Mouse (Mus musculus) adrenal gland (tissue): ENCODE measurements at regions not wholly inside any gene's neighbourhood (a gene's known extent, or its start where the extent isn't known, plus 50 kb on each side); places are given as distances from the start of the nearest gene placed in this dataset.
"Not testable (repeated sequence)": the region's sequence is repeated elsewhere in the genome, so short reads cannot be mapped to it uniquely, and the experiment has no call there.

ENCODE experiments used
- intact Hi-C: fragments of 180-260 bp; cut with DNase I; formaldehyde crosslinking; loops from one replicate; pipeline ENCODE4 v1.15.1; 2025

DNA sequence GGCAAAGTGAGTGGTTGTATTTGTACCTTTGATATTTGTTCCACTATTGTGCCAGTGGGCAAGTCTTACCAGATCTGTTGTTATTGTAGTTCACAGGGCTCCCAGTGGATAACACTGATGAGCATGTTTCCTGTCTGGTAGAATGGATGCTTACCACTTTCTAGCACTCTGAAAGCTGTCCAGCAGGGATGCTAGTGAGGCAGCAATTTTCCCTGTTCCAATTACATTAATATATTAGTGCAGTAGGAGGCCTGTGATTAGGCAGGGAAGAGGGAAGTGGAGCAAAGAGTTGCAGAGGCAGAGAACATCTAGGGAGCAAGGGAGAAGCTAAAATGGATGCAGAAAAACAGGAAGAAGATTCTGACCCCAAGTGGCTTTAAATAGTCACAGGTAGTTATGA lies 348.0 kb downstream of the Adam29 start:
- intact Hi-C loops: loop anchor here (5.0 kb wide), 1 partner anchor 126 kb away; no protein-coding TSS in a partner anchor

DNA sequence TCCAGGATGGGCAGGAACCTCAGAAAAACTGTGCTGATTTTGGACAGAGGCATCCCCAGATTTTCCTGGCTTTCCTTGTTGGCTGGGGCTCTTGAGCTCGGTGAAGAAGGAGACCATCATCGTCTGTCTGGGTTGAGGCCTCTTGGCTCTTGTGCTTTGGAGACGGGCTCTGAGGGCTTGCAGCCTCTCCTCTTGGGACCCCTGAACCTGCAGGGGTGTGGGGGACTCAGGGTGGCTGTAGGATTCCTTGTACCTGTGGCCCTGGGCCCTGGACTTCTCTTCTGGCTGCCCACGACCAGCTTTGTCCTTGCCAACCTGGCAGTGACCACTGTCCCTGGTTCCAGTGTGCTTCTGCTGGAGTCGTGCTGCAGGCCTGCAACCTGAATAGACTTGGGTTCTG lies 367.9 kb downstream of the Adam29 start:
- intact Hi-C loops: no loop called here

DNA sequence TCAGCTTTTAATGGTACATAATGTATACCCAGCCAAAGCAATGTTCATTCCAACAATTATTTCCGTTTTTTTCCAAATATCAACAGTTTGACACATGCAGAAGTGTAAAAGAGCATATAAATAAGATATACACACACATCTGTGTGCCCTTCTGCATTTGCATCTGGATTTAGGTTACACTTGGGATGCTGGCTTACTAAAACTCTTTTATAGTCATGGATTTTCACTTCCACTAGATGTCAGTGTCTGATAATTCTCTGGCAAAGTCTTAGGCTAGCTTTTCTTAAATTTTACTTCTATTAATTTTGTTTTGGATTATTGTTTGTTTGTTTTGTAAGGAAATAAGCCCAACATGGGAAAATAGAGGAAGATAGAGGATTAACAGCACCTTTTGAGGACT lies 377.4 kb downstream of the Adam29 start:
- intact Hi-C loops: not testable (repeated sequence)

DNA sequence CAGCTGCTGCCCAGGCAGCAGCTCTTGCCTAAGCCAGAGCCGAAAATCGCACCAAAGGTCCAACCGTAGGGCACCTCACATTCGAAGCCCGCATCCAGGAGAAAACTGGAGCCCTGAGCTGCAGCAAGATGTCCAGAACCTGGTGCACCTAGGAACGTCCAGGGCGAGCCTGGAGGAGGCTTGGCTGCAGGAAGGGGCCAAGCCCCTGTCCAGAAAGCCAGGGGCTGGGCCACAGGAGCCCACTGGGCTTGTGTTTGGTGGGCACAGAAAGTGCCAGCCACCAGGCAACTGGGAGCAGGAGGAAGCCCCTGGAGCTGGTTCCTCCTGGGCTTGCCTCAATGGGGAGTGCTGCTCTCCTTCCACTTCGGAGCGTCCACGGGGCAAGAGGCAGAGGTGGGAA lies 387.6 kb downstream of the Adam29 start:
- intact Hi-C loops: not testable (repeated sequence)

DNA sequence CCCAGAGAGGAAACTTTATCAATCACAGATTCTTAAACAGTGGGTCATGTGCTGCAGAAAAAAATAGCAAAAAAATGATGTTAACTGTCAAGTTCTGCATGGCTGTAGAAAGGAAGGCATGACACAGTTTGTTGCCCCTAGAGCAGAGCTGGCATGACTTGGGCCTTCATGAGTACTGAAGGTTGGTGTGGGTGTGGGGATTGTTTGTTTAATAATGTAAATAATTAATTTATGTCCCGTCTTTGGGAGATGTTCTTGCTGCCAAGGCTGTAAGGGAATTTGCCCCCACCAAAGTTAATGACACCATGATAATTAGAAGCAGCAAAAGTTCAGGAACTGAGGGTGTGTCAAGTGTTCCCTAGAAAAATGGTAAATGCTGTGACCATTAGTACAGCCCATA lies 429.4 kb downstream of the Adam29 start:
- intact Hi-C loops: loop anchor here (5.0 kb wide), 1 partner anchor 130 kb away; no protein-coding TSS in a partner anchor

DNA sequence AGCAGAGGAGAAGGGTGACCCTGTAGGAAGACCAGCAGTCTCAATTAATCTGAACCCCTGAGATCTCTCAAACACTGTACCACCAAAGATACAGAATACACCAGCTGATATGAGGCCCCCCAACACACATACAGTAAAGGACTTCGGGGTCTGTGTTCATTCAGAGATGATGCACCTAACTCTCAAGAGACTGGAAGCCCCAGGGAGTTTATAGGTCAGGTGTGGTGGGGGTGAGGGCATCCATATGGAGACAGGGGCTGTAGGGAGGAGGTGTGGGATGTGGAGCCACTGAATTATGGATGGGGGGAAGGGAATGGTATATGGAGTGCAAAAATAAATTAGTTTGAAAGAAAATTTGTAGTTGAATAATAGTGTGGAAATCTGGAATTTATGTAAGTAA lies 429.8 kb downstream of the Adam29 start:
- intact Hi-C loops: loop anchor here (5.0 kb wide), 1 partner anchor 130 kb away; no protein-coding TSS in a partner anchor

DNA sequence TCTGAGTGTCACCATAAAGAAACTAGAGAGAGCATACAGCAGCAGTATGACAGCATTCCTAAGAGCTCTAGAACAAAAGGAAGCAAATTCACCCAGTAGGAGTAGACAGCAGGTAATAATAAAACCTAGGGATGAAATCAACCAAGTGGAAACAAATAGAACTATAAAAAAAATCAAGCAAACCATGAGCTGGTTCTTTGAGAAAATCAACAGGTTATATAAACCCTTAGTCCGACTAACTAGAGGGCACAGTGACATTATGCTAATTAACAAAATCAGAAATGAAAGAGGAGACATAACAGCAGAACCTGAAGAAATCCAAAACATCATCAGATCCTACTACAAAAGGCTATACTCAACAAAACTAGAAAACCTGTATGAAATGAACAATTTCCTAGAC lies 434.4 kb downstream of the Adam29 start:
- intact Hi-C loops: loop anchor here (2.0 kb wide), 1 partner anchor 60 kb away; no protein-coding TSS in a partner anchor

DNA sequence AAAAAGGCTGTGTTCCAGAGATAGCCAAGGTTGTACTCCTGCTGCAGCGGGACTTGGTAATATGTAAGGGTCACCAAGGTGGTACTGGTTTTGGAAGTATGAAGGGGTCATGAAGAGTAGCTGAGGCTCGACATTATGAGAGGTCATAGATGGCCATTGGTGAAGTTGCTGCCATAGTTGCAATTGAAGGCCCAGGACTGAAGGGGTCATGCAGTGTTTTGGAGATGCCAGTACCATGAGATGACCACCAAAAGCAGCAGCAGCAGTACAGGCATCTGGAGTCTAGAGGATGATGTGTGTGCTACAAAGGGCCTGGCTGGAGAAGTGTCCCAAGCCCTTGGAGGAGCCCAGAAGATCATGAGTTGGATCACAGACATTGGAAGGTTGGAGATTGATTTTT lies 440.0 kb downstream of the Adam29 start:
- intact Hi-C loops: not testable (repeated sequence)

DNA sequence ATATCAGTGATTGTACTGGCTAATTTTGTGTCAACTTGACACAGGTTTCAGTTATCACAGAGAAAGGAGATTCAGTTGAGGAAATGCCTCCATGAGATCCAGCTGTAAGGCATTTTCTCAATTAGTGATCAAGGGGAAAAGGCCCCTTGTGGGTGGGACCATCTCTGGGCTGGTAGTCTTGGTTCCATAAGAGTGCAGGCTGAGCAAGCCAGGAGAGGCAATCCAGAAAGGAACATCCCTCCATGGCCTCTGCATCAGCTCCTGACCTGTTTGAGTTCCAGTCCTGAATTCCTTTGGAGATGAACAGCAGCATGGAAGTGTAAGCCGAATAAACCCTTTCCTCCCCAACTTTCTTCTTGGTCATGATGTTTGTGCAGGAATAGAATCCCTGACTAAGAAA lies 440.8 kb downstream of the Adam29 start:
- intact Hi-C loops: not testable (repeated sequence)

DNA sequence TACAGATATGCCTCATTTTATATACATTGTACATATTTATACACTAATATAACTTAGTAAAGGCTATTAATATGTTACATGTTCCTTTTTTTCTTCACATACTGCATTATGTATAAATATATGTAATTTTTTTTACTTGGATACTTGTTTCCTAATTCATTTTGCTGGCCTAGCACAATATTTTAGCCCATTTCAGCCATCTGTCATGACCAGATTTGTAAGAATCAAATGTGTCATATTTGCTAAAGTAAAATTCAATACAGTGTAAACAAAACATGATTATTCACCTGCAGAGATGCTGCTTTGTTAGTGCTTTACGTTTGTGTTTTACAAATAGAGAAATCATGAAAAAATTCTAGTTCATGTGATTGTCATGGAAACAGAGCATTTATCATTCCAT lies 441.3 kb downstream of the Adam29 start:
- intact Hi-C loops: no loop called here

DNA sequence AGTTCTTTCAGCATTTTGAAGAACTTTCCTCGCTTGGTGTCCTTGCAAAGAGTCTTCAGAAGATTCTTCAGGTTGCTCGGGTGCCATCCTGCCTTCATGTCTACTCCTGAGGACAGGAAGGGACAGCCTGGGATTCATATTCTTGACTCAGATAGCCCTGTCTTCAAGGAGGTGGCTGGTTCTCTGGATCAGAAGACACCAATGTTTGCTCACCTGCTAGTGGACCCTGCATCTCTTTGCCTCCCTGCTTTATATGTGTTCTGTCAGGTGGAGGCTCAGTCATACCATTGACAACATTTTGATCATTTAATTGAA lies 441.9 kb downstream of the Adam29 start:
- intact Hi-C loops: no loop called here

DNA sequence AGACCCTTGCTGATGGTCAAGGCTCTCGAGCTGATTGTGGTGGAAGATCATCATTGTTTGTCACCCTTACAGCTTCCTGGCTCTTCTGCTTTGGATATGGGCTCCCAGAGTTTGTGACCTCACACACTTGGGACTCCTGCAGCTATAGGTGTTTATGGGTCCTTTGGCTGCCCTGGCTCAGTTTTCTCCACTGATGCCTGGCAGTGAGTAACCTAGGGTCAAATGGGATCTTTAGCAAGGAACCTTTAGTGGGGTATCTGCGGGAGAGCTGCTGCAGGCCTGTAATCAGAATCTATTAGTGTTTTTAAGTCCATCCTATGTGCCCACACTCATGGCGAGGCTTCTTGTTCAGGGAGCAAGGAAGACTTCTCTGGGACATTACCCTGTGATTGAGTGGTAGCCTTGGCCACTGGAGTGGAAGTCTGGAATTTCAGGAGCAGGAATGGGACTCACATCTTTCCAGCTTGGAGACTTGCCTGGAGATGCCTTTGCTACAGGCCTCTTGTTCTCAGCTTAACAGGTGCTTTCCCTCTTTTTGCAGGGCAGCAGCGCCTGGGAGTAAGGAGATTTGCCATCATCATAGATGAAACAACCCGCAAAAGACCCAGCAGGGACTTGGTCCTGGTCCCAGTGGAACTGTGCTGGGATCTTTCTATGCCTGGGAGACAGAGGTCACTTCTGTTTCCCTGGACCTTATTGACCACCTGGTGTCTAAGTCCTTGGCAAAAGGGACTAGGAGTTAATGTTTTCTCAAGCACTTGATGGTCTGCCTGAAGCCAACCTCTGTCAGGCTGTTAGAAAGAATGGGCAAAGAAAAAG lies 442.5 kb downstream of the Adam29 start:
- intact Hi-C loops: no loop called here

DNA sequence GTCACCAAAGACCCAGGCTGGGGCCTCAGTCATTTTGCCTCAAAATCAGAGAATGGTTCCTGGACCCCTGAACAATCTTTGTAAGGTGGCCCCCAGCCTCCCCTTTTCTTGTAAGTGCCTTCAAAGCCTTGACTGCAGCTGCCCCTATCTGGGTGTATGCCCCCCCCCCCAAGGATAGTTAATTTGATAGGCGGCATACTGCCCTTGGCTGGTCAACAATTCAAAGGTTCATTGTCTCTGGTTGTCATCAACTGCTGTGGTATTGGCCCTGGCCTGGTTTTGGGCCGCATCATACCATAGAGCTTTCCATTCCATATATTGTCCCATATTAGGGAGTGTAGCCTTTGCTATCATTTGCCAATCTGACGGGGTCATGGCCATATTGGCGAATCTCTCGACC lies 446.0 kb downstream of the Adam29 start:
- intact Hi-C loops: not testable (repeated sequence)

DNA sequence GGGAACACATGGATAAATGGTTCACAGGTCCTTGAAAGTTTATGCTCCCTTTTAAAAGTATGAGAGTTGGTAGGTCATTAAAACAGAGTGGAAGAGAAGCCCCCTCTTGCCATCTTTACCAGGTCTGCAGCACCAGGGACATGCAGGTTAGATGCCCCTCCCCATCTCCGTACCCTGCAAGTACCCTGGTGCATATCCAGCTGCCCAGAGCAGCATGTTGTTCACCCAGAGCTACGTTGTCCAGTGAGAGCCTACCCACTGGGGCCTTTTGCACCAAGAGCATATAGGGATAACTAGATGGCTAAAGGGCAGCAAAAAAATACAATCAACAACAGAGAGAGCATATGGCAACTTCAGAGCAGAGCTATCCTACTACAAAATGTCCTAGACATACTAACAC lies 449.3 kb downstream of the Adam29 start:
- intact Hi-C loops: no loop called here
